ENCODE assay signal across 9 mouse cellular contexts in the genomic region with DNA sequence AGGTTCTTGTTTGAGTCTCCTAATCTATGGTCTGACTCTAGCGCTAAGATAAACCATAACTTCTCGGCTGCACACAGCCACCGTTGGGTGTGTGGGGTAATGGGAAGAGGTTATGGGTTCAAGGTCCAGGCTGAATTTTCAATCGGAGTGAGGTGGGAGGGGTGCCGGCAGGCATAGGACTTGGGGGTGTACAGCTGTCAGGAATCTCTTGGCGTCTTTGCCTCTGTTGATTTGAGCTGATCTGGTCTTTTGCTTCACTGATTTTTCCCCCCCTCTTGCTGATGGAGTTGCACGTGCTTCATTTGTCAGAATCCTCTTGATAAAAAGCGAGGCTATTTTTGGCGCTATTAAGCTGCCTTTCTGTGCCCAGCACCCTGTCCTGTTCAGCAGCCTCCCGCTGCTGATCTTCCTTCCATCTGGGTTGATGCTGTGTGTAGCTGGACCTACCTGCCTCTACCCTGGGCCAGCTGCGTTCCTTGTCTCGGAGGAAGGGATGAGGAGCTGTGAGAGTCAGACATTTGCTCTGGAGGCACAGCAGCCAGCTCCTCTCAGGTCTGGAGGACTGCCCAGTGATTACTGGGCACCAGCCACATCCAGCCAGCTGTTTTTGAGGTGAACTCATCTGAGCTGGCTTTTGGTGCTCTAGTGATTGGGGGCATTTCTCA. TPM values are rescaled to one million over a fixed set of nuclear protein-coding genes. Genes with fewer than 3 reads are reported as not detected.
DNase-seq lines count a peak whose midpoint lies in the region; ATAC-seq and TF ChIP-seq lines count a peak whose summit lies in the region.
"Had no signal": no experiment of that assay in that cellular context is flagged by ENCODE, and none has a peak within 500 bp of the region (broad histone marks: within the 10 kb centered on the region; RNA-seq: fewer than 3 reads in every experiment).

No protein-coding gene starts in this region.

- ATAC-seq in embryonic facial prominence, embryonic 15.5 days (ENCODE audit: insufficient number of reproducible peaks, low FRiP score, low TSS enrichment, low read depth), result no peak
- peak; percentile 15; the same call in 1 of the 2 replicates for ATAC-seq in intestine, embryonic 16.5 days
- ATAC-seq in midbrain, embryonic 13.5 days, result no peak

- peaks cover 63% of the 10 kb centered on the region for H3K4me1 ChIP-seq in embryonic facial prominence, embryonic 15.5 days
- H3K4me1 ChIP-seq in intestine, embryonic 16.5 days (ENCODE audit: control insufficient read depth, insufficient read depth, low read length), result peaks cover 45% of the 10 kb centered on the region
- peaks cover 86% of the 10 kb centered on the region for H3K4me1 ChIP-seq in midbrain, embryonic 13.5 days (replicated peaks)

- TF ChIP-seq CTCF in layer of hippocampus, adult 2 months (conservative IDR thresholded peaks at IDR 0.05), result no peak

- H3K27me3 ChIP-seq in embryonic facial prominence, embryonic 15.5 days, result no peaks in the 10 kb centered on the region
- no peaks in the 10 kb centered on the region for H3K27me3 ChIP-seq in intestine, embryonic 16.5 days (replicated peaks; ENCODE audit: control insufficient read depth, insufficient read depth, low read length)
- H3K27me3 ChIP-seq in midbrain, embryonic 13.5 days, result no peaks in the 10 kb centered on the region

- H3K36me3 ChIP-seq in embryonic facial prominence, embryonic 15.5 days, result peaks cover 6% of the 10 kb centered on the region; the same call in 1 of the 2 replicates
- no peaks in the 10 kb centered on the region for H3K36me3 ChIP-seq in intestine, embryonic 16.5 days (ENCODE audit: control insufficient read depth, insufficient read depth, low read length)
- H3K36me3 ChIP-seq in midbrain, embryonic 13.5 days, result no peaks in the 10 kb centered on the region

- 54% methylated on average over 12 of the region's 12 CpGs for WGBS in embryonic facial prominence, embryonic 15.5 days
- WGBS in intestine, embryonic 16.5 days, result 43% methylated on average over 12 of the region's 12 CpGs
- 60% methylated on average over 12 of the region's 12 CpGs for WGBS in midbrain, embryonic 13.5 days

- no peaks in the 10 kb centered on the region for H3K9me3 ChIP-seq in embryonic facial prominence, embryonic 15.5 days (replicated peaks)
- no peaks in the 10 kb centered on the region for H3K9me3 ChIP-seq in intestine, embryonic 16.5 days (ENCODE audit: control insufficient read depth, low read length)
- H3K9me3 ChIP-seq in midbrain, embryonic 13.5 days, result no peaks in the 10 kb centered on the region

- DNase-seq in layer of hippocampus, adult 2 months (ENCODE audit: low spot score in 2 of 2), result no peak
- no peak for DNase-seq in layer of hippocampus, adult 11-12 months (ENCODE audit: low spot score)
- no peak for DNase-seq in cerebellum, postnatal 4 days (ENCODE audit: low spot score in 2 of 2)
- no peak for DNase-seq in layer of hippocampus, adult 9-11 months
- no peak for DNase-seq in cerebellum, postnatal 25 days

- peak overlapping the region; percentile 84 for H3K4me2 ChIP-seq in embryonic facial prominence, embryonic 15.5 days (replicated peaks)
- H3K4me2 ChIP-seq in intestine, embryonic 16.5 days (ENCODE audit: low read depth, low read length), result peak overlapping the region; percentile 90
- peak overlapping the region; percentile 93 for H3K4me2 ChIP-seq in midbrain, embryonic 13.5 days (replicated peaks)

- peak overlapping the region; percentile 85 for H3K4me3 ChIP-seq in layer of hippocampus, adult 2 months
- peak overlapping the region; percentile 83; the same call in 1 of the 2 replicates for H3K4me3 ChIP-seq in embryonic facial prominence, embryonic 15.5 days (replicated peaks)
- peak overlapping the region; percentile 89 for H3K4me3 ChIP-seq in intestine, embryonic 16.5 days (ENCODE audit: low read length)
- H3K4me3 ChIP-seq in midbrain, embryonic 13.5 days (replicated peaks), result peak overlapping the region; percentile 92

- no peak overlapping the region for H3K9ac ChIP-seq in embryonic facial prominence, embryonic 15.5 days
- H3K9ac ChIP-seq in intestine, embryonic 16.5 days (ENCODE audit: low read depth, low read length), result peak overlapping the region; percentile 29; the same call in 1 of the 2 replicates
- peak overlapping the region; percentile 91; the same call in 1 of the 2 replicates for H3K9ac ChIP-seq in midbrain, embryonic 13.5 days (replicated peaks)

- H3K27ac ChIP-seq in layer of hippocampus, adult 2 months, result peak overlapping the region; percentile 80
- no peak overlapping the region for H3K27ac ChIP-seq in embryonic facial prominence, embryonic 15.5 days (replicated peaks)
- H3K27ac ChIP-seq in intestine, embryonic 16.5 days (ENCODE audit: low read length), result no peak overlapping the region; the same call in 1 of the 2 replicates
- H3K27ac ChIP-seq in midbrain, embryonic 13.5 days, result no peak overlapping the region

RNA-seq across cellular contexts. Expression of gene Bcr, which starts 3.0 kb away (rescaled TPM):
- 100 to 1,000 TPM; 116 to 124 TPM for total RNA-seq in layer of hippocampus, adult 2 months (2021)
- polyA plus RNA-seq in embryonic facial prominence, embryonic 15.5 days (2015; fragmentation: Nextera tagmentation; extraction: Ambion mirVana), result 7.5 and 9.2 TPM in 2 replicates
- 18.5 and 20.1 TPM in 2 replicates for polyA plus RNA-seq in intestine, embryonic 16.5 days (2015; fragmentation: Nextera tagmentation; extraction: Ambion mirVana)
- 15.2 and 17.3 TPM in 2 replicates for polyA plus RNA-seq in midbrain, embryonic 13.5 days (2015; fragmentation: Nextera tagmentation; extraction: Ambion mirVana)
- total RNA-seq: MEL had no signal

RNA-seq across cellular contexts. Expression of gene Rab36, which starts 26.6 kb away (rescaled TPM):
- 10 to 100 TPM; 33.6 to 34.6 TPM for total RNA-seq in layer of hippocampus, adult 2 months (2021)
- polyA plus RNA-seq in embryonic facial prominence, embryonic 15.5 days (2015; fragmentation: Nextera tagmentation; extraction: Ambion mirVana), result 10.6 and 15.0 TPM in 2 replicates
- 5.2 and 5.5 TPM in 2 replicates for polyA plus RNA-seq in intestine, embryonic 16.5 days (2015; fragmentation: Nextera tagmentation; extraction: Ambion mirVana)
- polyA plus RNA-seq in midbrain, embryonic 13.5 days (2015; fragmentation: Nextera tagmentation; extraction: Ambion mirVana), result 14.8 and 19.7 TPM in 2 replicates
- total RNA-seq: MEL had no signal

RNA-seq across cellular contexts. Expression of gene Rsph14, which starts 31.0 kb away (rescaled TPM):
- under 1 TPM; 0.34 to 1.00 TPM for total RNA-seq in layer of hippocampus, adult 2 months (2021)
- 5.2 and 6.9 TPM in 2 replicates for polyA plus RNA-seq in embryonic facial prominence, embryonic 15.5 days (2015; fragmentation: Nextera tagmentation; extraction: Ambion mirVana)
- polyA plus RNA-seq in intestine, embryonic 16.5 days (2015; fragmentation: Nextera tagmentation; extraction: Ambion mirVana), result not detected in 2 replicates
- polyA plus RNA-seq in midbrain, embryonic 13.5 days (2015; fragmentation: Nextera tagmentation; extraction: Ambion mirVana), result 0.63 and 1.1 TPM in 2 replicates
- total RNA-seq: MEL had no signal
